Mouse (Mus musculus) mouse trophoblast stem cell (cell line): ENCODE data around the gene Ccnd3.
"Not testable (repeated sequence)": the region's sequence is repeated elsewhere in the genome, so short reads cannot be mapped to it uniquely, and the experiment has no call there.

Experiments used
- in situ Hi-C, 2 experiments: fragments of 300-500 bp; cut with MseI, MboI; formaldehyde crosslinking; loops; 2 replicates in 1 of 2; 3 replicates in 1 of 2; pipeline ENCODE4 v1.15.1; 2025

The Ccnd3 gene

GRCm38 (mm10) chr17:47479887-47480286 lies 25.0 kb upstream of the Ccnd3 start:
- in situ Hi-C loops: loop anchor here (5.0 kb wide), 2 partner anchors 73 to 93 kb away; partner anchors contain the start of gene Guca1b (in 1 of the 2)

- in situ Hi-C loops: loop anchor here (5.0 kb wide), 2 partner anchors 75 to 95 kb away; partner anchors contain the start of gene Guca1b (in 1 of the 2)
Measured at GRCm38 (mm10) chr17:47482401-47482800, 22.4 kb upstream of the Ccnd3 start.

GRCm38 (mm10) chr17:47484241-47484921 lies 20.5 kb upstream of the Ccnd3 start:
- in situ Hi-C loops: loop anchor here (5.0 kb wide), 2 partner anchors 77 to 97 kb away; partner anchors contain the start of gene Guca1b (in 1 of the 2)

- in situ Hi-C loops: loop anchor here (5.0 kb wide), 2 partner anchors 78 to 98 kb away; partner anchors contain the start of gene Guca1b (in 1 of the 2)
Measured at GRCm38 (mm10) chr17:47484993-47485392, 19.9 kb upstream of the Ccnd3 start.

GRCm38 (mm10) chr17:47485791-47486190 lies 19.1 kb upstream of the Ccnd3 start:
- in situ Hi-C loops: no loop called here

GRCm38 (mm10) chr17:47490791-47491190 lies 14.1 kb upstream of the Ccnd3 start:
- in situ Hi-C loops: no loop called here

GRCm38 (mm10) chr17:47492731-47493130 lies 12.1 kb upstream of the Ccnd3 start:
- in situ Hi-C loops: no loop called here

GRCm38 (mm10) chr17:47493653-47494052 lies 11.2 kb upstream of the Ccnd3 start:
- in situ Hi-C loops: no loop called here

- in situ Hi-C loops: no loop called here
Measured at GRCm38 (mm10) chr17:47494132-47494531, 10.7 kb upstream of the Ccnd3 start.

GRCm38 (mm10) chr17:47501531-47501930 lies 3.3 kb upstream of the Ccnd3 start:
- in situ Hi-C loops: no loop called here

GRCm38 (mm10) chr17:47501946-47502706 lies 2.7 kb upstream of the Ccnd3 start, which contains the start of gene Taf8:
Taf8 (minus strand) TSS chr17:47502292.
- in situ Hi-C loops: no loop called here

- in situ Hi-C loops: not testable (repeated sequence)
Measured at GRCm38 (mm10) chr17:47502707-47503045, 2.2 kb upstream of the Ccnd3 start.

- in situ Hi-C loops: no loop called here
Measured at GRCm38 (mm10) chr17:47503689-47504088, 1.2 kb upstream of the Ccnd3 start.

GRCm38 (mm10) chr17:47504228-47504627 lies 623 bp upstream of the Ccnd3 start:
- in situ Hi-C loops: no loop called here

GRCm38 (mm10) chr17:47505566-47505965 lies 715 bp downstream of the Ccnd3 start:
- in situ Hi-C loops: no loop called here

- in situ Hi-C loops: no loop called here
Measured at GRCm38 (mm10) chr17:47506042-47506441, 1.2 kb downstream of the Ccnd3 start.

GRCm38 (mm10) chr17:47506697-47507096 lies 1.8 kb downstream of the Ccnd3 start:
- in situ Hi-C loops: no loop called here

GRCm38 (mm10) chr17:47507523-47507922 lies 2.7 kb downstream of the Ccnd3 start:
- in situ Hi-C loops: no loop called here

GRCm38 (mm10) chr17:47508012-47508608 lies 3.3 kb downstream of the Ccnd3 start:
- in situ Hi-C loops: no loop called here

- in situ Hi-C loops: no loop called here
Measured at GRCm38 (mm10) chr17:47509031-47509705, 4.3 kb downstream of the Ccnd3 start.
